Mouse (Mus musculus): ENCODE results near the gene Phf23. TPM values are rescaled to one million over a fixed set of nuclear protein-coding genes. Genes with fewer than 3 reads are reported as not detected.
"Not testable (repeated sequence)": the region's sequence is repeated elsewhere in the genome, so short reads cannot be mapped to it uniquely, and the experiment has no call there.

Gene Phf23
- total RNA-seq (2021), result 10 to 100 TPM; 54.6 to 57.1 TPM
- long read RNA-seq, experiment 1, transcript Phf23-201 (5 exons, 2,006 nt), result major isoform, 45 of 74 reads
- long read RNA-seq, experiment 1, transcript Phf23-202 (5 exons, 1,706 nt), result minor isoform, 11 of 74 reads
- long read RNA-seq, experiment 1, partial matches to known transcripts, result 6 of 74 reads
- long read RNA-seq, experiment 1, other reads (novel, unspliced or antisense), result 8 of 74 reads
- long read RNA-seq, experiment 2, transcript Phf23-201 (5 exons, 2,006 nt), result major isoform, 16 of 25 reads
- long read RNA-seq, experiment 2, partial matches to known transcripts, result 2 of 25 reads
- long read RNA-seq, experiment 2, other reads (novel, unspliced or antisense), result 3 of 25 reads

DNA sequence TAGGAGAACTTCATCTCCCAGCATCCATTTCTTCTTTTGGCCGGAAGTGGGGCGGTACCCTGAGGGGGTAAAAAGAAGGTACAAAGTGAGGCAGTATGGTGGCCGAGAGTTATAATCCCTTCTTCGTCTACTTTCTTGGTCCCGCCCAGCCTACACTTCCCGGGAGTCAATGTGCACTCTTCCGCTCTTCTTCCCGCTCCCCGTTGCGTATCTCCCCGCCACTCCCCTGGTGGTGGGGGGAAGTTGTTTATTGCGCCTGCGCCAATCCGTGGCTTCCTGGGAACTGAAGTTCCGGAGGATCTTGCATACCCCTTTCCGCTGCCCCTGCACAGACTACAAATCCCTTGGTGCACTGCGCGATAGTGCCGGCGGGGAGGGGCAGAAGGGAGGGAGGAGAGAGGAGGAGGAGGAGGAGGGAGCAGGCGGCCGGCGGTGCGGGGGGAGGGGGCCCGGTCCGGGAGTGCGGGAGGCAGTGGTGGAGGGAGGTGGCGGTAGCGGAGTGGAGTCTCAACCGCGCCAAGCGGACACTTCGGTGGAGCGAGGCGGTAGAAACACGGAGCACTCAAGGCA lies at the start of gene Phf23:
Gene Phf23, plus strand, starts transcription at position 387 of the 570 bp plus-strand sequence.
- DNase-seq, result peak; percentile 98 to 99

- no peak for DNase-seq
Measured at GRCm38 (mm10) chr11:69945997-69946891, 49.3 kb upstream of the Phf23 start.

DNA sequence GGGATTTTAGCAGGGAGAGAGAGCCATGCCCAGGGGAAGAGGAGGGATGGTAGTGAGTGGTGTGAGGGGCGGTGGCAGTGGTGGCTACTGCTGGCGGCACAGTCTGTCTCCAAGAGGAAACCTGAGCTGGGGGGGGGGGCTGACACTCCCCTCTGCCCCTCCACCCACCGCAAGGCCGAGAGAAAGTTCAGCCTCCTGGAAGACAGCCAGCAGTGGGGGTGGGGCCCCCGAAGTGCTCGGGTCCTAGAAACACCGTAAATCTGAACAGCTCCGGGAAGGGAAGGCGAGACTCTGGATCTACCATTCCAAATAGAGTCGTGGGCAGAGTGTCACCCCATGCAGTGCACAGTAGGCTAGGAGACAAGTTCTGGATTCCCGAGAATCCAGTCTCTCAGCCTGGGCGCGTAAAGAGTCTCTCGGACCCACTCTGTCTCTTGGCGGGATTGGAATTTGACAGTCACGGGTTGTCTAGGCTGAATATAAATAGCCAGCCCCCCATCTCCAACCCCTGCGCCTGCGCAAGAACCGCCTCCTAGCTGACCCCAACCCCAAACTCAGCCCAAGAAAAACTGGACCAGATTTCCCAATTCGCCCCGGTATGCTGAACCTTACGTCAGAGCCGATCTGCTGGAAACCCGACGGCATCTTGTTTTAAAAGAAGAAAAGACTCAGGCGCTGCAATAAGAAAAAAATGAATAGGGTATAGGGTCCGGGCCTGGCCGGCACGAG lies 48.1 kb upstream of the Phf23 start:
- peak; percentile 62 to 80 for DNase-seq

- peak; percentile 94 to 97 for DNase-seq
Measured at GRCm38 (mm10) chr11:69948066-69948762, 47.4 kb upstream of the Phf23 start, which contains the start of gene Slc2a4. TSS of gene Slc2a4 (minus strand) at chr11:69948188.

GRCm38 (mm10) chr11:69948763-69949150 lies 46.8 kb upstream of the Phf23 start:
- peak; percentile 88 to 90 for DNase-seq

DNA sequence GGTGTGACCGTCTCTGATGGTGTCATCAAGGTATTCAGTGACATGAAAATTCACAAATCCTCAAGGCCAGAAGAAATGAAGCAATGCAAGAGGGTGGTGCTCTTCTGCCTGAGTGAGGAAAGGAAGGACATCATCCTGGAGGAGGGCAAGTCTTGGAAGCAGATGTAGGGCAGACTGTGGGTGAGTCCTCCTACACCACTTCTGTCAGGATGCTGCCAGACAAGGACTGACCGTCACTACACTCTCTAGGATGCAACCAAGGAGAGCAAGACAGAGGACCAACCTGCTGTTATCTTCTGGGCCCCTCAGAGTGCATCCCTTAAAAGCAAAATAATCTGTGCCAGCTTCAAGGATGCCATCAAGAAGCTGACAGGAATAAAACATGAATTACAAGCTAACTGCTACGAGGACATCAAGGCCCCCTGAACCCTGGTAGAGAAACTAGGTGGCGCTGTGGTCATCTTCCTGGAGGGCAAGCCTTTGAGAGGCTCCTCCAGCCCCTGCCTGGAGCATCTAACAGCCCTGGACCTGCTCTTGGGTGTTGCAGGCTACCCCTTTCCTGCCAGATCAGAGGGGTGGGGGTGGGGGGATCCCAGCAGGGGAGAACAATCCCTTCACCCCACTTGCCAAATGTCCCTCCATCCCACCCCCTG lies 44.6 kb upstream of the Phf23 start:
- peak in 1 of 2 experiments; percentile 41 for DNase-seq

- DNase-seq, result no peak
Measured at GRCm38 (mm10) chr11:69952274-69952673, 43.3 kb upstream of the Phf23 start.

DNA sequence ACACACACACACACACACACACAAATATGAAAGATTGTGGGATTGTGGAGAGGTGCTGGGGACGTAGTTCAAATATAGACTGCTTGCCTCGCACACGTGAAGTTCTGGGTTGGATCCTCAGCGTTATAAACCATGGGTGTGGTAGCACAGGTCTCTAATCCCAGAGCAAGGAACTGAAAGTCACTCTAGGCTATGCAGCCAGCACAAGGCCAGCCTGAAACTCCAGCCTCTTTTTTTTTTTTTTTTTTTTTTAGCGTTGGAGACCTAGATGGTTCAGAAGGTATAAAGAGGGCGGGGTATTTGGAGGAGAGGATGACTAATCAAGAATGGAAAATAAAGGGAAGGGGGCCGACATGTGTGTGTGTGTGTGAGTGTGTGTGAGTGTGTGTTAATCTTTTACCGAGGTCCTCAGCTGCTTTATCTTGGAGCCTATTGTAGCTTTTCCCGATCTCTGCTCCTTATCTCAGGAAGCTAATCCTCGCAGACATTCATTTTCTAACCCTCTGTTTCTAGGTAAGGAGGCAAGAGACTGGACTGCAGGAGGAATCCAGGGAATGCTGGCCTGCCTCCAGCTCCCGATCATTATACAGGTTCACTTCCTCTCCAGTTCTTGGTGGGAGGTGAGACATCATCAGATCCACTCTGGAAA lies 42.2 kb upstream of the Phf23 start:
- DNase-seq, result no peak

DNA sequence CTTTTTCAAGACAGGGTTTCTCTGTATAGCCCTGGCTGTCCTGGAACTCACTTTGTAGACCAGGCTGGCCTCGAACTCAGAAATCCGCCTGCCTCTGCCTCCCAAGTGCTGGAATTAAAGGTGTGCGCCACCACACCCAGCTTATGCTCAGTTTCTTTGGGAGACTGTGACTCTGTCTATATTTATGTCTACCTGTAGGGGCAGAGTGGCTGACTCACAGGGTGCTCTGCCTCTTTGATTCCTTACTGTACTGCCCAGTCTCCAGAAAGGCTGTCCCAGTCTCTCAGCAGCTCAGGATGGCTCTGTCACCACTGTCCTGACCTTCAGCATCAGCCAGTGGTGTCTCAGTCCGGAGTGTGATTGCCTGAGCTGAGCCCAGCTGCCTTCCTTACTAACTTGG lies 40.0 kb upstream of the Phf23 start:
- not testable (repeated sequence) for DNase-seq

DNA sequence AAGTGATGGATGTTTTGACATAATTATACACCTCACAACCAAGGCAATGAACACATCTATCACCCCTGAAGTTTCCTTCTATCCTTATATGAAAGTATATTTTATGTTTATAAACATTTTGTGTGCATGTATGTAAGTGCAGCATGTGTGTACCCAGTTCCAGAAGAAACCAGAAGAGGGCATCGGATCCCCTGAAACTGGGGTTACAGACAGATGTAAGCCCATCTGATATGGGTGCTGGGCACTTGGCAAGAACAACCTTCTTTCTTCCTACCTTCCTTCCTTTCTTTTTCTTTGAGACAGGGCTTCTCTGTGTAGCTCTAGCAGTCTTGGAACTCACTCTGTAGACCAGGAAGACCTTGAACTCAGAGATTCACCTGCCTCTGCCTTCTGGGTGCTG lies 39.4 kb upstream of the Phf23 start:
- no peak for DNase-seq

DNA sequence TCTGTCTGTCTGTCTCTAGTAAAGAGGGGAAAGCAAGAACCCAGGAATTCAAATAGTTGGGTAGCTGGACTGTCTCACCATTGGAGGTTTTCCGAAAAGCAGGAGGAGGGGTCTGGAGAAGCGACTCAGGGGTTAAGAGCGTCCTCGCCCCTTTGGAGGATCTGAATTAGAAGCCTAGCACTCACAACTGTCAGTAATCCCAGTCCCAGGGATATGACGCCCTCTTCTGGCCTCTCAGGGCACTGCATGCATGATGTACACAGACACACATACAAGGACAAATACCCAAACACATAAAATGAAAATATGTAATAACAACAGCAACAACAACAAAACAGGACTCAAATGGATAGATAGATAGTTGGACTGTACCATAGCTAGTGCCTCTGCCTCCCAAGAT lies 35.0 kb upstream of the Phf23 start:
- DNase-seq, result no peak

DNA sequence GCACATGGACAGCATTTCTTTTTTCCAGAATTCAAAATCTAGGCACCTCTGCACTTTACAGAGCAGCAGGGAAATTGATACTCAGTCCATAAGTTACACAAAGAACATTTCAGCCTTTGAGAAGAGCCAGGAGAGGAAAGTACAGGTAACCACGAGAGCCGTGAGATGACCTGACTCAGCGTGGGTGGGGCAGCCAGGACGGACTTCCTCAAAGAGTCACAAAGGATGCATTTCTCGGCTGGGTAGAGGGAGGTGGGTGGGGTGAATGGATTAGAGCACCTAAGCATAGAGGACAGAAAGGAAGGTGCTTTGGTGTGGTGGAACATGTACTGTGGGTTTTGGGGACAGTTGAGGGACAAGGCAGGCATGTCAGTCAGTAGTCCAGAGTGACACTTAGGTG lies 33.7 kb upstream of the Phf23 start:
- DNase-seq, result no peak

- DNase-seq, result no peak
Measured at GRCm38 (mm10) chr11:69964650-69965270, 30.8 kb upstream of the Phf23 start, which contains the start of gene Cldn7. TSS of gene Cldn7 (plus strand) at chr11:69964779.

DNA sequence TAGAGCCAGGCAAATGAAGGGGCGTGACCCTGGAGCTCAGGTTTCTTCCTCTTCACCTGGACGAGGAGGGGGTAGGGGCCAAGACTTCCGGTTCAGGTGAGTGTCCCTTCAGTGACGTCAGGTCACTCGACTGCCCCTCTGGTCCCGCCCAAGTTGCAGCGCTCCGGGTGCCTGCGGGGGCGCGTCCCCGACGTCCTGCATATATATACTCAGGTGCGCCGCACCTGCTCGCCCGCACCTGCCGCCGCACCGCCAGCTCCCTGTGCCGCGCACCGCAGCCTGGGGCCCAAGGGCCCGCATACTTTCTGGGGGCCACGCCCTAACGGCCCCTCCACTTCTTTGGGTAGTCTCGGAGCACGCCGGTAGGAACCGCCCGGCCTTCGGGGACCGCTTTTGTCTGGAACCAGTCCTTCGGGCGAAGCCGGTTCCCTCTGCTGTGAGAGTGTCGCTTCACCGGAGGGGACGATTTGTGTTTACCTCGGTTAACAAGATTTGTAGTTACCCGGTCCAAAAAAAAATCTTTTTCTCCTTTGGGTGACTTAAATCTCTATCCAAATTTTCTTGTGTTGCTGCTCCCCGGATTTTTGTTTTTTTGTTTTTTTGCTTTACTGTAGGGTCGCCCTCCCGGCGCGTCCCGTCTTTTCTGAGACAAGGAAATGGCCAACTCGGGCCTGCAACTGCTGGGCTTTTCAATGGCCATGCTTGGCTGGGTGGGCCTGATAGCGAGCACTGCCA lies 30.1 kb upstream of the Phf23 start:
- no peak for DNase-seq

GRCm38 (mm10) chr11:69966006-69966859 lies 29.3 kb upstream of the Phf23 start:
- DNase-seq, result peak; percentile 28 to 55

DNA sequence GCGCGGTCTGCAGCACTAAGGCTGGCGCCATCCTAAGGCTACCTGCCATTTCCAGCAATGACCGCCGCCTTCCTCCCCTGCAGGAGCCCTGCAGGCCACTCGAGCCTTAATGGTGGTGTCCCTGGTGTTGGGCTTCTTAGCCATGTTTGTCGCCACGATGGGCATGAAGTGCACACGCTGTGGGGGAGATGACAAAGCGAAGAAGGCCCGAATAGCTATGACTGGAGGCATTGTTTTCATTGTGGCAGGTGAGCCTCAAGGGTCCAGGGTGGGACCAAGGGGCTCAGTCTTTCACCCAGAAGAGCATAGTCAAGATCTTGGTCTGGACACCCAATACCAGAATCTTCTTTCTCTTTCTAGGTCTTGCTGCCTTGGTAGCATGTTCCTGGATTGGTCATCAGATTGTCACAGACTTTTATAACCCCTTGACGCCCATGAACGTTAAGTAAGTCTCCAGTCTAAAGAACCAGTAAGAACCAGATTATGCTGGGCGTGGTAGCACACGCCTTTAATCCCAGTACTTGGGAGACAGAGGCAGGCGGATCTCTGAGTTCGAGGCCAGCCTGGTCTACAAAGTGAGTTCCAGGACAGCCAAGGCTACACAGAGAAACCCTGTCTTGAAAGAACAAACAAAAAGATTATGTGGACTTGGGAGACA lies 28.6 kb upstream of the Phf23 start:
- DNase-seq, result no peak

GRCm38 (mm10) chr11:69968793-69969192 lies 26.8 kb upstream of the Phf23 start:
- no peak for DNase-seq
